Mouse (Mus musculus) hematopoietic multipotent progenitor cell, adult 10-12 weeks (in vitro differentiated cells): Measurements from ENCODE around the gene Thbs3. TPM values are rescaled to one million over a fixed set of nuclear protein-coding genes. Genes with fewer than 3 reads are reported as not detected.

ENCODE experiments used
- polyA plus RNA-seq: library from polyadenylated mRNA; stranded (reverse); fragments of >175 nt; gene quantifications from 2 replicates; pipeline ENCODE4 v1.2.3, GENCODE M21; 2012; ENCODE audit warnings: low replicate concordance

The Thbs3 gene
- polyA plus RNA-seq: 0.47 and 0.53 TPM in 2 replicates

DNA sequence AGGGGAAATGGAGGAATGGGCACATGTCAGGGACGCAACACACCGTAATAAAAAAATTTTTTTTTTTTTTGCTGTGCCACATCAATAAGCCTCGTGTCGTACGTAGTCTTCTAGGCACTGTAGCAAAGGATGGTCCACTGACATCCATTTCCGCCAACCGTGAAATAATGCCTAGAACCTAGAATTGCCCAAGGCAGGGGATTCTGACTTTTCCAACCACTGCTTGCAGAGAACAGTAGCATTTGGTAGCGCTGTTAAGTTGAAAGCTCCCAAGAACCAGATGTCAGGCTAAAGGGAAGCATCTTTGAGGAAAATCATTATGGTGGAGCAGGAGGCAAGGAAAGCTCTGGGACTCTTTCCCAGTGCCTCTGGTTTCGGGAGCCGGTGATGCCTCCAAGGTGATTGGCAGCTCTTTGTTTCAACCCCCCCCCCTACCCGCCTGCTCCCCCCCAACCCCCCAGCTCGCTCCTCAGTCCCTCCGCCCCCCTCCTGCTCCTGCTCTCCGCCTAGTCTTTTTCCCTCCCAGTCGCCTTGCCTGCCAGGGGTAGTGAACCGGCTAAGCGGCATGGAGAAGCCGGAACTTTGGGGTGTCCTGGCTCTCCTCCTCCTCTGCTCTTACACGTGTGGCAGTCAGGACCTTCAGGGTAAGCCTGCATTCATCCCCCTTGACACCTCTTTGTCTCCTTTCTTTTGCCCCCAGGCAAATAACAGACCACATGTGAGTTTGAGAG is at the start of gene Thbs3:
Gene Thbs3, plus strand, starts transcription at position 500 of the 731 bp plus-strand sequence.

DNA sequence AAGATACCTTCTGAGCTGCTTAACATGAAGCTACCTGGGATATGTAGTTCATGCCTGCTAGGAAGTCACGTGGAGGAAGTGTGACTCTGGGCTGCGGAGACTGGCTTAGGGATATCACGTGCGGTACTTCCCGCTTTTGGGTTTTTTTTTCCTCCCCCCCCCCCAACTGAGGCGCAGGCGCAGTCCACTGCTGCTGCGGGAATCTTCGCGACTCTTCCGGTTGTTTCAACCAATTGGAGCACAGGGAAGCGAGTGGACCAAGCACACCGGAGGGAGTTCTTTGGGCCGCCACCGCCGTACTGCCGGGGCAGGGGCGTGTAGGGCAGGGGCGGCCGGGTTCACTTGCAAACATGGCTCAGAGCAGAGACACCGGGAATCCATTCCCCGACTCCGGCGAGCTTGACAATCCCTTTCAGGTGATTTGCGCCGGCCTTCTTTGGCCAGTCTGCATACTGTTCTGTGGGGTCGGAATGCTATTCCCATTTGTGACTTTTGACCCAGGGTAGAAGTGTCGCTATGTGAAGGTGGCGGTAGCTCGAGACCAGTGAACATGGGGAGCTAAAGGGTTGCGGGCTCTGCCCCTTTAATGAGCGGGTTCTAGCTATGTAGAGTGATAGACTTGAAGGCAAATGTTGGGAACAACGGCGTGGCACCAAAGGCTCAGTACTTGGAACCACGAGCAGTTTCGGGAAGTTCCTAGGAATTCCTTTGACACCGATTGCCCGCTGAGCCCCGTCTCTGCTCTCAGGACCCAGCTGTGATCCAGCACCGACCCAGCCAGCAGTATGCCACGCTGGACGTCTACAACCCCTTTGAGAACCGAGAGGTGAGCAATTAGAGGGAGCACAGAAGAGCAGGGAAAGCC is 37.5 kb upstream of the Thbs3 start, which contains the start of gene Scamp3:
Gene Scamp3, plus strand, starts transcription at position 232 of the 865 bp plus-strand sequence.

DNA sequence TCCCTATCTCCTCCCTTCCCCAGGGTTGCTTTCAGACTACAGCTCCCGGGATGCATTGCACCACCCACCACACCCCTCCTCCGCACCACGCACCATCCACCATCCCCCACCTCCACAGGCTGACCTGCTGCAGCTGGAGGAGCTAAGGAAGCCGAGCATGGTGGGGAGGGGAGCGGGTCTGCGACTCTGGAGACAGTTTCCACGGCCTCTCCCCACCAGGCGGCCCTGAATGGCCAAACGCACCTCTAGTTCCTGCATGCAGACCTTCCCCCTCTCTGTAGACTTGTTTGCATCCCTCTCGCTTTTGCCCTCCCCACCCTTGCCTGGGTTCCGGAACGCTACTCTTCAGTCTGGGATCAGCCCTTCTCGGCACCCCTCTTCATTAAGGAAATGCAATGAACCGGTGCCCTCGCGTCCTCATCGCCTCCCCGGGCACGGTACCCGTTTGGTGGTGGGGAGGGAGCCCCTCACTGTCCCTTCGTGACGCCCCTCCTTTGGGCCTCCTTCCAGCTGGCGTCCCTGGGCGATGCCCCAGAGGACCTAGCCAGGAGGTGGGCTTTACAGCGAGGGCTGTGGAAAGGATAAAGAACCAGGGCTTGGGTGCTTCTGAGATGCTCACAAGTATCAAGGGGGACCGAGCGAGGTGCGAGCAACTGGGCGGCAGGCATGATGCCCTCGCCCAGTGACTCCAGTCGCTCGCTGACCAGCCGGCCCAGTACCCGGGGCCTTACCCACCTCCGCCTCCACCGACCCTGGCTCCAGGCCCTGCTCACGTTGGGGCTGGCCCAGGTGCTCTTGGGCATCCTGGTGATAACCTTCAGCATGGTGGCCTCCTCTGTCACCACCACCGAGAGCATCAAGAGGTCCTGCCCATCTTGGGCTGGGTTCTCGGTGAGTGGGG is 31.7 kb upstream of the Thbs3 start, which contains the start of gene Fam189b:
Gene Fam189b, plus strand, starts transcription at position 86 of the 901 bp plus-strand sequence.

DNA sequence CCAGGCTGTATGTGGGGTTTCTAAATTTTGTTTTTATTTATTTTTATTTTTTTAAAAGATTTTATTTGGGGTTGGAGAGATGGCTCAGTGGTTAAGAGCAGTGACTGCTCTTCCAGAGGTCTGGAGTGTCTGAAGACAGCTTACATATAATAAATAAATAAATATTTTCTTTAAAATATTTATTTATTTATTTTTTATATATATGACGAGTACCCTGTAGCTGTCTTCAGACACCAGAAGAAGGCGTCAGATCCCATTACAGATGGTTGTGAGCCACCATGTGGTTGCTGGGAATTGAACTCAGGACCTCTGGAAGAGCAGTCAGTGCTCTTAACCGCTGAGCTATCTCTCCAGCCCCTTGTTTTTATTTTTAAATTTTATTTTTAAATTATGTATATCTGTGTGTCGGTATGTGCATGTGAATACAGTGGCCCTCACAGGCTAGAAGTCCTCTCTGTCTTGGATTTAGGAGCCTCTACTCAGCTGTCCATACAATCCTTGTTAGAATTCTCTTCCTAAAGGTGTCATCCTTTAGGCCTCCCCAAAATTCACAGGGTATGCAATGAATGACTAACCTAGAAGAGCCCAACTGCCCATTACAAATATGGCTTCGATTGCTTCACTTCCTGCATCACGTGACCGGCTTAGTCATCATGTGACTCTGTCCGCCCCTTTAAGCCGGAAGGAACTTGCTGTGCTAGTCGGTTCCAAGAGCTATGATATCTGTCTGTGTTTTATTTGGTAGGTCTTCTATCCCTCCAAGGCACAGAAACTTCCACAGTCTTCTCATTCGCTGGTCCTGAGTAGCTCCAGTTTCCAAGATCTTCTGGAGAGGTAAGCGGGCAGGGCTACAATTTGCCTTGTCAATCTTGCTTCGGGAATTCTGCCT is 12.5 kb upstream of the Thbs3 start, which contains the start of gene Gba:
Gene Gba, plus strand, starts transcription at position 676 of the 889 bp plus-strand sequence.

DNA sequence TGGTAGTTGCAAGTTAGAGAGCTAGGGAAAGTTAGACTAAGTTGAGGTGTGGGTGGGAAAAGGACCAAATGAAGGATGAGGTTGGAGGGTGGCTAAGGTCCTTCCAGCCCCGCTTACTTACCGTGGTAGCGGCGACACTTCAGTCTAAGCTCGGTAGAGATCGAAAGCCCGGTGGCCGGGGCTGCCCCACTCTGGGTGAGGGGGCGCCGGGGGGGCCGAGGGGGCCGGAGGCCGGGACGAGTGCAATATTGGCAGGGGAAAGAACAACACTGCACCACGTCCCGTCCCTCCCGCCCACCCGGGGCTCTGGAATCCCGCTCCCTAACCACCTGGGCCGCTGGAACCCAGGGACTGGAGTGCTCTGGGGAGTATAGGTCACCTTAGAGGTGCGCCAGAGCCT is 11.9 kb downstream of the Thbs3 start, which contains the start of gene Mtx1:
Gene Mtx1, minus strand, starts transcription at position 189 of the 400 bp plus-strand sequence.

DNA sequence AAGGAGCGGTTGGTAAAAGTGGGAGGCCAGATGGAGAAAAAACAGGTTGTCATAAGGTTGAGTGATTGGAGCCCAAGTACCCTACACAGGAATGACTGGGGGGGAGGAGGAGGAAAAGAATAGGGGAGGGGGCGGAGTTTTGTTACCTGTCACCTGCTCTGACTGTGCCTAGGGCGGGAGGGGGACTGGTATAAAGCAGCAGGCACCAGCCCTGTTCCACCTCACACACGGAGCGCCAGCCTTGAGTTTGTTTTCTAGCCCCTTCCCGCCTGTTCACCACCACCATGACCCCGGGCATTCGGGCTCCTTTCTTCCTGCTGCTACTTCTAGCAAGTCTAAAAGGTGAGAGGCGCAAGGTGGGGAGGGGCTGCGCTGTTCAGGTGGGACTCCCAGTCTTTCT is 13.9 kb downstream of the Thbs3 start, which contains the start of gene Muc1:
Gene Muc1, plus strand, starts transcription at position 222 of the 400 bp plus-strand sequence.

DNA sequence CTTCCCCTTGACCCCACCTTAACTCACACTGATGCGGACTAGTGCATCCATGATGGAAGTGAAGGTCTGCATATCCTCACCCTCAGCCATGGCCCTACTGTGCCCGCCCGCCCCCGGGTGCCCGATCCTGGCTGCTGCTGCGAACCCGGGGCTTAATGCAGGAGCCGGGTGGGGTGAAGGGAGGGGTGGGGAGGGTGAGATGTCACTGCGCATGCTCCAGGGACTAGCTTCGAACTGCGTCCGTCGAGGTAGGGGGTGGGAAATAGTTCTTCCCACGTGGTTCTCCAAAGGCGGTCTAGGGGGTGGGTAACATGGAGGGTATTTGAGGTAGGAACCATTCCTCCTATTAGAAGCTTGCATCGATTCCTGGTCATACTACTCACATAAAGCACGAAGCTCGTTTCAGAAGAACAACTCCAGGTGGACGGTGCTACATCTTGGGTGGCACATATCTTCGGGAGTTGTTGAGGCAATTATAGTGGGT is 30.8 kb downstream of the Thbs3 start, which contains the start of gene Krtcap2:
Gene Krtcap2, plus strand, starts transcription at position 279 of the 484 bp plus-strand sequence.

DNA sequence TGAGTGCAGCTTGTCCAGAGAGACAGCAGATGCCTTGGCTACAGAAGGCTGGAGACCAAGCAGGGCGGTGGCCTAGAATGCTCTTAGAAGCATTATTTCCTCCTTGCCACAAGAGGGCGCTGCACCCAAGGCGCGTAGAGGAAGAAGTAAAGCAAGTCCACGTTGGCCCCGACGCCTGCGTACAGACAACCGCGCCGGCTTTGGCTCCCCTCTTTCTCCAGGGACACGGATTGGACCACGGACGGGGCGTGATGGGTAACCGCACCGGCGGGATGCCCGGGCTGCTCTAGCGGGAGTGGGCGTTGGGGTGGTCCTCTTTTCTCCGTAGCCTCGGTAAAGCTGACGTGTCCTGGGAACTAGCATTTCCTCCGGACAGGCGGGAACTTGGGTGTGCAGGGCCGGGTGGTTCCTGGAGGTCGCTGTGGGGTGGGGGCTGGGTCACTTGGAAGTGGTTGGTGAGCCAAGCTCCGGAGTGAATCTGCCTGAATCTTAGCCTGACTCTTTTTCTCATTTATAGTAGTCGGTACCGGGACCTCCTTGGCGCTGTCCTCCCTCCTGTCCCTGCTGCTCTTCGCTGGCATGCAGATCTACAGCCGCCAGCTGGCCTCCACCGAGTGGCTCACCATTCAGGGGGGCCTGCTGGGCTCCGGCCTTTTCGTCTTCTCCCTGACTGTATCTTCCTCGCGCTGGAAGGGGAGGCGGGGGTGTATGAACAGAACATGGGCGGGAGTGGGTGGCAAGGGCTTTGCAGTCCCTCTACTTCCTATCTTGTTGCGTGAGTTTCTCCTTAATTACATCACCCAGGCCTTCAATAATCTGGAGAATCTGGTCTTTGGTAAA is 31.5 kb downstream of the Thbs3 start, which contains the start of gene Trim46:
Gene Trim46, minus strand, starts transcription at position 49 of the 840 bp plus-strand sequence.

DNA sequence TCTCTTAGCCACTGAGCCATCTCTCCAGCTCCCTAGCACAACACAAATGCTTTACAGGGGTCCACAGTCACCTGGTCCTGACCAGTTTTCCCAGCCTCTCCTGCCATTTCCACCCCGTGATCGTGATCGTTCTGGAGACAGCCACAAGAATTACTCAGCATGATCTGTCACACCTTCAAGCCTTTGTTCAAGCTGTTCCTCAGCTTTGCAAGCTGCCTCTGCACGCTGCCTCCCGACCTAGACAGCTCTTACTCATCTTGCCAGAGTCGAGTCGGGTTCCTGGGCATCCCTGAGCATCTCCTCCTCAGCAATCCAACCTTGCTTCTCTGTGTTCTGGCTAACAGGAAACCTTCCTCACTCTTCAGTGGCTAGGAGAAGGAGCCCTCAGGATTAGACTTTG is 44.1 kb downstream of the Thbs3 start, which contains the start of gene Dpm3:
Gene Dpm3, plus strand, starts transcription at position 283 of the 400 bp plus-strand sequence.

DNA sequence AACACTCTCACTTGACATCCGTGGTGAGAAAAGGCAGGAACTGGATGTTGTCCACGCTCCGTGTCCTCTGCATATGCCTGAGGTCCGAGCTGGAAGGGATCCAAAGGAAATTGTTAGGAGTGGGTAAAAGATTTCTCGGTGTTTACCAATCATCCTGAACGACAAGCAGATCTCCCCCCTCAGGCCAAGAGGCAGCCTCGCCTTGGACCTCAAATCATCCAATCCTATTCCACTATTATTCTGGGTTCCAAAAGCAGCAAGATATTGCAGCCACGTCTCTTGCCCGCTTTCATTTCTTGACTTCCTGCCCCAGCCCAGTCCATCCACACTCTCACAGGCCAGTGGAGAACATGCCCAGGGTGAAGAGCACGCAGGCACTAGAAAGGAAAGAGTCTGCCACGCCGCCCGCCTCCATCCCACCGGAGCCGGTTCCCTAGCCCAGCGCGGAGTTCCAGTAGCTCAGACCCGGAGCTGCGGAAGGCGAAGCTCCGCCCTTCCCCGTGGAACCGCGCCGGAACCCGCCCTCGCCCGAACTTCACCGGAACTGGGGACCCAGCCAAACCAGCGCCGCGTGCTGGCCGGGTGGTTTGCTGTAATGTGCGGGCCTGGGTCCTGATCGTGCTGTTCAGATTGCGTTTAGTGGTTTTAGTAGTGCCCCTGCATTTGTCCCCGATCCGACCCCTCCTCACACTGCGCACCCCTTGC is 55.2 kb downstream of the Thbs3 start, which contains the start of gene Slc50a1:
Gene Slc50a1, minus strand, starts transcription at position 520 of the 705 bp plus-strand sequence.

Other genes with a start within 250 kb of the Thbs3 start
- gene Rusc1, start 121.9 kb upstream of the Thbs3 start, polyA plus RNA-seq: 39.4 and 51.6 TPM in 2 replicates
- 0.68 TPM in 1 of 2 replicates, not detected in the other for gene Gm43738, start 114.1 kb upstream of the Thbs3 start, polyA plus RNA-seq
- 4.4 and 8.8 TPM in 2 replicates for gene Fdps, start 113.2 kb upstream of the Thbs3 start, polyA plus RNA-seq
- gene Pklr, start 79.0 kb upstream of the Thbs3 start, polyA plus RNA-seq: 5.5 and 56.5 TPM in 2 replicates
- gene Hcn3, start 55.0 kb upstream of the Thbs3 start, polyA plus RNA-seq: 3.0 and 4.4 TPM in 2 replicates
- gene Clk2, start 50.4 kb upstream of the Thbs3 start, polyA plus RNA-seq: 48.8 and 75.7 TPM in 2 replicates
- 280 and 307 TPM in 2 replicates for gene Scamp3, start 37.7 kb upstream of the Thbs3 start, polyA plus RNA-seq
- 144 and 333 TPM in 2 replicates for gene Fam189b, start 32.0 kb upstream of the Thbs3 start, polyA plus RNA-seq
- gene Gba, start 12.3 kb upstream of the Thbs3 start, polyA plus RNA-seq: 14.9 and 15.3 TPM in 2 replicates
- 196 and 222 TPM in 2 replicates for gene Mtx1, start 11.9 kb downstream of the Thbs3 start, polyA plus RNA-seq
- 0.72 and 1.1 TPM in 2 replicates for gene Muc1, start 13.9 kb downstream of the Thbs3 start, polyA plus RNA-seq
- gene Krtcap2, start 30.8 kb downstream of the Thbs3 start, polyA plus RNA-seq: 77.7 and 182 TPM in 2 replicates
- gene Trim46, start 31.1 kb downstream of the Thbs3 start, polyA plus RNA-seq: 7.9 and 14.5 TPM in 2 replicates
- gene Dpm3, start 44.2 kb downstream of the Thbs3 start, polyA plus RNA-seq: 332 and 345 TPM in 2 replicates
- 38.7 and 63.5 TPM in 2 replicates for gene Slc50a1, start 55.4 kb downstream of the Thbs3 start, polyA plus RNA-seq
- 0.37 and 0.85 TPM in 2 replicates for gene Efna1, start 66.0 kb downstream of the Thbs3 start, polyA plus RNA-seq
- gene Efna3, start 107.8 kb downstream of the Thbs3 start, polyA plus RNA-seq: not detected in 2 replicates
- gene Efna4, start 122.8 kb downstream of the Thbs3 start, polyA plus RNA-seq: 0.65 and 1.9 TPM in 2 replicates
- 41.8 and 169 TPM in 2 replicates for gene Adam15, start 134.8 kb downstream of the Thbs3 start, polyA plus RNA-seq
- gene Dcst2, start 146.8 kb downstream of the Thbs3 start, polyA plus RNA-seq: not detected in 2 replicates
- gene Dcst1, start 150.1 kb downstream of the Thbs3 start, polyA plus RNA-seq: not detected in 2 replicates
- 186 and 424 TPM in 2 replicates for gene Zbtb7b, start 179.6 kb downstream of the Thbs3 start, polyA plus RNA-seq
- gene Lenep, start 187.6 kb downstream of the Thbs3 start, polyA plus RNA-seq: 0.49 TPM in 1 of 2 replicates, not detected in the other
- 15.1 and 28.4 TPM in 2 replicates for gene Flad1, start 196.7 kb downstream of the Thbs3 start, polyA plus RNA-seq
- gene Cks1b, start 203.2 kb downstream of the Thbs3 start, polyA plus RNA-seq: 9.2 and 12.8 TPM in 2 replicates
- 109 and 110 TPM in 2 replicates for gene Shc1, start 203.3 kb downstream of the Thbs3 start, polyA plus RNA-seq
- gene Pygo2, start 215.0 kb downstream of the Thbs3 start, polyA plus RNA-seq: 170 and 494 TPM in 2 replicates
- gene Pbxip1, start 221.5 kb downstream of the Thbs3 start, polyA plus RNA-seq: 65.6 and 87.9 TPM in 2 replicates
- 0.87 and 11.8 TPM in 2 replicates for gene Pmvk, start 239.4 kb downstream of the Thbs3 start, polyA plus RNA-seq